Mouse (Mus musculus): ENCODE results near the gene Efna4. TPM values are rescaled to one million over a fixed set of nuclear protein-coding genes. Genes with fewer than 3 reads are reported as not detected.

Gene Efna4
- polyA plus RNA-seq, 2 experiments from 2014 or later, result not detected

DNA sequence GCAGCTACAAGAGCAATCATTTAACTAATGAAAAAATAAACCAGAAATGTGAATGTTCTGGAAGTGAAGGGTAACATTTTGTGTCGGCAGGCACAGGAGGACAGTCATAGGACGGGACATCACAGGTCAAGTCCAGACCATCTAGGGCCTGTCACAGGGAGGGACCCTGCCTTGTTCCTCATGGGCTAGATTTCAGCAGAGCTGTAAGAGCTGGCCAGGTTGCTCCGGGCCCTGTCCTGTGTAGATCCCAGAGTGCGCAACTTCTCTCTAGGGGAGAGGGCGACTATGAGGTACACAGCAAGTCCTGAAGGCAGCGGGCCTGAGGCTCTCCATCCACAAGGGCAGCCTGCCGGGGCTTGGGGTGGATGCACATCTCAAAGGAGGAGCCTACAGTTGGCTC lies 23.8 kb upstream of the Efna4 start, which contains the start of gene Dcst2:
Gene Dcst2 (plus strand): TSS at position 301 of the 400 bp plus-strand sequence.
- ATAC-seq, result no peak

DNA sequence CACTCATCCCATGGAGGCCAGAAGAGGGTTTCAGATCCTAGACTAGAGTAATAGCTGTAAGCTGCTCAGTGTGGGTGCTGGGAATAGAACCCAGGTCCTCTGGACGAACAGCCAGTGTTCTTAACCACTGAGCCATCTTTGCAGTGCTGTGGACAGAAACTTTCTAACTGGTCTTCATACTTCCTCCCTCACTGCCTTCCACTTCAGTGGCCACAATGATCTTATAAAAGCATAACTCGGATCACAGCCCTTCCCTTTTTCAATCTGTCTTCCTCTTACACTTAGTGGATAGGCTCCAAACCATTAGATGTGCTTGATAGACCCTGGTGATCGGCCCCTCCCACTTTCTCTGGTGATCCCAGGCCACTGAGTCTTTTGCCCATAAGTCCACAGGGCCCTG lies 22.4 kb upstream of the Efna4 start:
- ATAC-seq, result no peak

DNA sequence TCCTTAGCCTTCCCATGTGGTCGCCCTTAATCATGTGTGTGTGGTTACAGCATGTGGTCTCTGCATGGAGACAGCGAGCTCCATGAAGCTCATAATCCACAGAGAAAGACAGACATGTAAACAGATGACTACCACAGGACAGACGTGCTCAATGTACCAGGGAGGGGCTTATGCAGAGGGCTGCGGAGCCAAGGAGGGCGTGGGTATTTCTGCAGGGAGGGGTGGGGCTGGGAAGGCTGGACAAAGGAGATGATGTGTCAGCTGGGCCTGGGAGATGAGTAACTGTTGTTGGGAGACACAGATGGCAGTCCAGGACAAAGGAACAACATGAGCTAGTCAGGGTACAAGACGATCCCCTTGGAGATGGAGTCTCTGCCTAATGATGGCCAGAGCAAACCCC lies 21.8 kb upstream of the Efna4 start:
- no peak for ATAC-seq

- no peak for ATAC-seq
Observed at GRCm38 (mm10) chr3:89356029-89356428, 18.2 kb upstream of the Efna4 start.

DNA sequence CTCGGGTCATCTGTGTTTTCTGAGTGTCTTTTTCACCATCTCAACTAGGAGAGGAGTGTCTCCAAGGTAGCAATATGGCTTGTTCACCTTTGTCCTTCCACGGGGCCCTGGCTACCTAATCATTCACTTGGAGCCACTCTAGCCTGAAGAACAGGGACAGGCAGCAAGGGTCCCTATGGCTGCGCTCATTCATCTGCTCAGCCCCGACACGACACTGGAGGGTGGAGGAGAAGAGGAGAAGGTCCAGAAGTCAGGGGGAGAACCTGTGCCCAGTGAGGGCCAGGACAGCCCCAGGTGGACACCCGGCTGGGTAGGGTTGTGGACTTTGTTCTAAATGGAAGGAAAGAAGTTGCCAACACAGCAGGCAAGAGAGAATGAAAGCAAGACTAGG lies 17.7 kb upstream of the Efna4 start:
- no peak for ATAC-seq

DNA sequence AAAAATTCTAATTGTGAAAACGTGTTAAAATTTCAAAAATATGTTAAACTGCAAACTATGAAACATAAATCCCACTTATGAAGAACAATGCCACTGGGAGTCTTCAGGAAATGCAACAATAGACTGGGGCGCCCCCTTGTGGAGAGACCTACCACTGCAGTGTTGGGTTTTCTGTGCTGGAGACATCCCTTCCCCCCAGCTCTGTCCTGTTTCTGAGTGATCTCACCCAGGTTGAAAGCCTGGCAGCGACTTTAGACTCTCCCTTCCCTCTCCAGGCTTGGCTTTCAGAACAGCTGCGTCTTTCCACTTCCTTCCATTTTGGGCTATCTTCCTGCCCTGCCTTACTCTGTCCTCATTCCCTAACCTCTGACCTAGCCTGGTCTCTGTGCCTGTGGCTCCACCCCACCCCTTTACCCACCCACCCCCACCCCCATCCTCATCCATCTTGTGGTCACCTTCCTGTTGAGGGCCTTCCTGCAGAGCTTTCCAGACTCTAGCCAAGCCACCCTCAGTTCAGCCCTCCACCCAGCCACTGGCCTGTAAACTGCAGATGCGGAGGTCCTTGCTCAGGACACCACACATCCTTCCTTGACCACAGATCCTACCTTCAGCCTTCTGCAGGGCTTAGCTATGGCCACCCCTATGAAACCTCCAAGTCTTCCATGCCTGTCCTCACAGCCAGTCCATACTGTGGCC lies 17.1 kb upstream of the Efna4 start:
- ATAC-seq, result peak; percentile 42

DNA sequence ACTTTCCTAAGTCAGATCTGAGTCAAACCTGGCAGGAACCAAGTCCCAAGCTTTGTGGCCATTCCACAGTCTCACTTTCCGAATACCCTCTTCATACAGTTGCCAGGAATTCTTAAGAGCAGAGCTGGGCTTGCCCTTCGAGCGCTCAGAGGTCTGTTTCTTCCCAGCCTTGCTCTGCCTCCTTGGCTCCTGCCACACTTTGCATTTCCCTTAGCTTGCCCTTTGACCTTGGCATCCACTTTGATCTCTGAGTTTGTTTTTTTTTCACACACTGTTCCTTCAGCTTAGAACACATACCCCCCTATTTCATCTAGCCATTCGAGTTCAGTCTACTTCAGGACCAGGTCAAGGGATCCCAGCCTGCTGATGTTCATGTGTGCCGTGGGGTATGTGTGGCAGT lies 13.4 kb upstream of the Efna4 start:
- ATAC-seq, result no peak

DNA sequence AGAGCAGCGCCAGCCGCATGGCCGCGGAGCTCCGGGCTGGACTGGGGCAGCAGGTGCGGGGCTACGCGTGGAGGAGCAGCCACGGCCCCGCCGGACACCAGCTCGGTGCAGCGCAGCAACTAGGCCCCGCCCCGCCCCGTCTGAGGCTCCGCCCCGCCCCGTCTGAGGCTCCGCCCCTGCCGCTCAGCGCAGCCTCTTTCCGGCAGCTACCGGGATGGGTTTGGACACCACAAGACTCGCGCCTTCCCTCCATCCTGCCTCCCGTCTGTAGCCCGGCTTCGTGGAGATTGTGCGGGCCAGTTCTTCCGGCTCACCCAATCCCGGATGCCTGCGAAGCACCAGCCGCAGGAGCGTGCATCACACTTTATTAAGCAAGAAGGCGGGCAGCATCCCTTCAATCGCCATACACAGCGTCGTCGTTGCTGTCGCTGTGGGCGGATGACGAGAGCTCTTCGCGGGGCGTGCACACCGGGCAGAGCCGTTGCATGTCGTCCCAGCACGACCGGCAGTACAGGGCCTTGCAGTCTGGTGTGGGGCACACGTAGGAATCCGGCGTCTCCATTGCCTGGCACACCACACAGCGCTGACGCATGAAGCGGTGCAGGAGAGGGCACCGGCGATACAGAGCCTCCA lies 12.2 kb upstream of the Efna4 start, which contains the start of gene Adam15:
Gene Adam15 (minus strand): TSS at position 128 of the 633 bp plus-strand sequence.
- peak; percentile 89 for ATAC-seq

- ATAC-seq, result peak; percentile 27
Observed at GRCm38 (mm10) chr3:89348911-89349868, 11.4 kb upstream of the Efna4 start.

- ATAC-seq, result no peak
Observed at GRCm38 (mm10) chr3:89347916-89348315, 10.1 kb upstream of the Efna4 start.

DNA sequence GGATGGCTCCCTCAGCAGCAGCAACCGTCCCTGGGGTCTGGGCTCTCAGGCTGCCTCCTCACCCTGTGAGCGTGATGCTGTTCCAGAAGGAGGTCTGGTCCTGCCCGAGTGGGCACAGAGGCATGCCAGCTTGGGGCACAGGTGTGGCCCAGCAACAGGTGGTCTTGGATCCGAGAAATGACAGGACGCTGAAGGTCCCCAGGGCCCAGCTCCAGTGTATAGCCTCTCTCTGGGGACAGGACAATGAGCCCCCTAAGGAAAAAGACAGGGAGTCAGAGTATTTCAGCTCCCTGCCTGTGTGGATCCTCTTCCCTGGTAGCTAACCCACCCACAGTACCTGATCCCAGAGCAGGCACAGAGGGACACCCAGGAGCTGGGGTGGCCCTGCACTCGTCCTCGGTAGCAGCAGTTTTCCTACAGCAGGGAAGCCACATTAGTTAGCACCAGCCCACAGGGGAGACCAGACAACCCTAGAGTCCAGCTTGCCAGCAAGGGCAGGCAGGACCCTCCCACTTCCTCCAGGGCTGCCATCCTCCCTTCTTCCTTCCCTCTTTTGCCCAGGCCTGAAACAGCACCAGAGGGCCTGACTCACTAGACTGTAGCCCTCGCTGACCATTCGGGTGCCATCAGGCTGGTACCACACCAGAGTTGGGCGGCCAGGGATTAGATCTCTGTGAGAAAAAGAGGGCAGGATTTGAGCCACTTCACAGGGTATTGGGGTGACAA lies 9.2 kb upstream of the Efna4 start:
- no peak for ATAC-seq

GRCm38 (mm10) chr3:89343279-89343678 lies 5.5 kb upstream of the Efna4 start:
- ATAC-seq, result no peak

- ATAC-seq, result no peak
Observed at GRCm38 (mm10) chr3:89341794-89342193, 4.0 kb upstream of the Efna4 start.

- ATAC-seq, result peak; percentile 68
Observed at GRCm38 (mm10) chr3:89340465-89340864, 2.6 kb upstream of the Efna4 start.

DNA sequence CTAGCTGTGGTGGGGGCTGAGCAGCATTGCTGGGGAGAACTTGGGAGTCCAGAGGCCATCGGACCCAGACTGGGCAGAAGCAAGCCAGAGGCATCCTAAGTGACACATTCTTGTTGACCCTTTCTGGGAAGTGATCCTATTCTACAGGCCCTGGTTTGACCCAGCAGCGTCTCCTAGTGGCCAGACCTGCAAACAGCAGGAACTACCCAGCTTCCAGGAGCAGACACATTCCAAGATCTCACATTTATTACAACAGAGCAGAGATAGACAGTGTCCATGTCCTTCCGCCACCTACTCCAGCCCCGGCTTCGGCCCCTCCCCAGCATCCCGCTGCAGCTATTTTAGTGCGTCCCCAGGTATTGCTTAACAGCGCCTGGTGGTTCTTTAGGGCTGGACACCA lies 1.6 kb upstream of the Efna4 start:
- ATAC-seq, result no peak

GRCm38 (mm10) chr3:89337062-89337720 lies 637 bp downstream of the Efna4 start:
- ATAC-seq, result peak; percentile 30

- ATAC-seq, result no peak
Observed at GRCm38 (mm10) chr3:89336529-89336928, 1.3 kb downstream of the Efna4 start.

- ATAC-seq, result no peak
Observed at GRCm38 (mm10) chr3:89333053-89333452, 4.8 kb downstream of the Efna4 start.

DNA sequence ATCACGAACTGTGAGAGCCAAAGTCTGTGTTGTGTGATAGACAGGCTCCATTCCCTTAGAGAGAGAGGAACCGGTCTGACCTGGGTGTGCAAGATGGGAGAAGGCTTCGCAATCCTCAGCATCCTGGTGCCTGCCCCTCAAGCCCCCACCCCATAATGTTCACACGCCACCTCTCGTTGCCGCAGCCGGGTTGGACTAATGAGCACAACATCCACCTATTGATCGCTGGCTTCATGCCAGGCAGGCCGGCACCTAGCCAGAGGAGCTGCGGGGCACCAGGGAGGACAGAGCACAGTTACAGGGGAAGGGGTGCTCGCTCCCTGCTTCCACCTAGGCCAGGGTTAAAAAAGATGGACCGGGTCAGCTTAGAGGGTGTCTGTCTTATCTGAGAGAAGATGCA lies 5.4 kb downstream of the Efna4 start:
- no peak for ATAC-seq

DNA sequence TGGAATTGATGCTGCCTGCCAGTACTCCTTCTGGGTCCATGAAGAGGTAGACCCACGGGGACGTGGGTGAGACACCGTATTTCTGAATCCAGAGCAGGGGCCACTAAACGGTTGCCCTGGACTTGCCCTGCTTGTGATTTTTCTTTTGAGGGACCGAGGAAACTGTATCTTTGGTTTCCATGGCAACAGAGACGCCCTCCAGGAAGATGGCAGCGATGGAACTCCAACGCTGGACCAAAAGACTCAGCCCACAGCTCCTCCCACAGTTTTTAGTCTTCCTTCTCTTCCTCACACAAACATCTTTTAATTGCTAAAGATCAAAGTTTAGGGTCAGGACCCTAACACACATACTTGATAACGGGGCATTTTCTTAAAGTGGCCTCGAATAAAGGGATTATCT lies 5.8 kb downstream of the Efna4 start:
- no peak for ATAC-seq

DNA sequence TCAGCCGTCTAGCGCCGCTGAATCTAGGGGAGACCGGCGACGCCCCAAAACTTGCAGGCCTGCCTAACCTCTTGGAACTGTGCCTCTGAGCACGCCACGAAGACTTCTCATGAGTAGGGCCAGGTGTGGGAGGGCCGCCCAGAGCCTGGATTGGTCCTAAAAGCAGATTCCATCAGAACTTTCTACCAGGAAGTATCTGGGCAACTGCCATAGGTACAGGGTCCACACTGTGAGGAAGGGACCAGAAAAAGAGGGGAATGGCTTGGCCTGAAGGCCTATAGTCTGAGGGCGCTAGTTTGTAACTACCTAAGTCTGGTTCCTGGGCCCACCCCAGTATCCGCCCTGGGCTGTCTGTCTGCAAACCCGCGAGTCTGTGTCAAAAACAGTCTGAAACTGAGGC lies 6.3 kb downstream of the Efna4 start:
- ATAC-seq, result no peak

DNA sequence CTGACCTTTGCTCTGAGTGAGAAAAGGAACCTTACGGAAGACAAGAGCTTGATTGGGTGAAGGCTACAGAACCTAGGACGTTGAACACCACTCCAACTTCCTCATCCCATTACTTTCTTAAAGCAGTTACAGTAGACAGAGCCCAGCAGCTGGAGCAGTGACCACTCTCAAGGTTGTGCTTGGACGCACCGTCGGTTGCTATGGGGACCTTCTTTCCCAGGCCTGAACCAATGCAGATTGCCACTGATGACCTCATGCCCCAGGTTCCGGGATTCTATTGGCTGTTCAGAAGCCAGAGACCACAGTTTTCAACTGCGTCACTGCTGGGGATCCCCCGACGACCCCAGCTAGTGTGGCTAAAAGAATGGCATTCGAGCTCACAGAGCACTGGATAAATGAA lies 6.9 kb downstream of the Efna4 start:
- no peak for ATAC-seq

All from CD4-positive, CD25-positive, alpha-beta regulatory T cell, adult 4 months (primary cell).